Mouse (Mus musculus) kidney, postnatal 0 days (tissue): ENCODE measurements around the gene Chrm3. TPM values are rescaled to one million over a fixed set of nuclear protein-coding genes. Genes with fewer than 3 reads are reported as not detected.

Source experiments
- ATAC-seq: fragments of 200-750 bp; cut with Nextera tagmentation; replicated peaks from 2 replicates; pipeline ENCODE4 v1.8.0; 2017; ENCODE audit warnings: low read depth, moderate number of reproducible peaks, moderate TSS enrichment, moderate library complexity; ENCODE audit not compliant: low FRiP score
- DNase-seq: peaks from one replicate; pipeline ENCODE4 v3.0.0-alpha.2; 2016; ENCODE audit warnings: low spot score
- H3K27ac ChIP-seq: fragments of 300-500 bp; sonication (generic); 2 replicates; pipeline ENCODE4 v1.5.1; 2014; ENCODE audit warnings: mild to moderate bottlenecking
- H3K27me3 ChIP-seq: fragments of 300-500 bp; sonication (generic); 2 replicates; pipeline ENCODE4 v1.6.1; 2014; ENCODE audit warnings: low read length, mixed read lengths; ENCODE audit not compliant: insufficient read depth
- H3K36me3 ChIP-seq: fragments of 300-500 bp; sonication (generic); 2 replicates; pipeline ENCODE4 v1.6.1; 2014; ENCODE audit warnings: low read length, mixed read lengths; ENCODE audit not compliant: insufficient read depth
- H3K4me1 ChIP-seq: fragments of 300-500 bp; sonication (generic); replicated peaks from 2 replicates; pipeline ENCODE4 v1.6.1; 2014; ENCODE audit warnings: antibody characterized with exemption, low read length, mixed read lengths; ENCODE audit not compliant: insufficient read depth
- H3K4me2 ChIP-seq: fragments of 300-500 bp; sonication (generic); 2 replicates; pipeline ENCODE4 v1.6.1; 2014; ENCODE audit warnings: mild to moderate bottlenecking, low read length, moderate library complexity, mixed read lengths
- H3K4me3 ChIP-seq: fragments of 300-500 bp; sonication (generic); replicated peaks from 2 replicates; pipeline ENCODE4 v1.5.1; 2014; ENCODE audit warnings: low read depth, low read length
- H3K9ac ChIP-seq: fragments of 300-500 bp; sonication (generic); 2 replicates; pipeline ENCODE4 v1.6.1; 2014; ENCODE audit warnings: low read depth, low read length
- H3K9me3 ChIP-seq: fragments of 300-500 bp; sonication (generic); replicated peaks from 2 replicates; pipeline ENCODE4 v1.6.1; 2016; ENCODE audit warnings: low read length, inconsistent platforms, mixed read lengths
- CTCF ChIP-seq: IDR thresholded peaks from 2 replicates; pipeline ENCODE4 v1.5.1; 2016; ENCODE audit warnings: antibody characterized with exemption, low read depth, mild to moderate bottlenecking, moderate library complexity
- WGBS: fragments of 180-500 bp; shearing (Covaris S2); extraction: QIAGEN DNeasy Blood & Tissue Kit; methylation state at CpG from one replicate; pipeline ENCODE4 v1.1.7; 2014; 5-methylcytosine and 5-hydroxymethylcytosine counted together
- polyA plus RNA-seq: library from polyadenylated mRNA; unstranded; fragments of >200 nt; fragmentation: Nextera tagmentation; extraction: Ambion mirVana; gene quantifications from 2 replicates; pipeline ENCODE4 v1.2.1, GENCODE M21; 2015

Chrm3 gene
- polyA plus RNA-seq, 1 experiment from 2014 or later: 0.75 TPM

- H3K4me1 ChIP-seq: no peaks in the 10 kb centered on the region; the same call in 1 of the 2 replicates
- DNase-seq (no peak), ATAC-seq (no peak)
- no peak overlapping the region for H3K9ac ChIP-seq
- 40% methylated on average over 2 of the region's 2 CpGs for WGBS
- no peaks in the 10 kb centered on the region for H3K9me3 ChIP-seq
- H3K4me2 ChIP-seq: no peak overlapping the region
- no peak overlapping the region for H3K27ac ChIP-seq
- no peak for TF ChIP-seq CTCF
- H3K4me3 ChIP-seq: no peak overlapping the region
- H3K36me3 ChIP-seq: no peaks in the 10 kb centered on the region
- peaks cover 13% of the 10 kb centered on the region for H3K27me3 ChIP-seq
These were observed 5.6 kb downstream of the Chrm3 start for GRCm38 (mm10) chr13:10354885-10355575.

GRCm38 (mm10) chr13:10352141-10352540 is 8.5 kb downstream of the Chrm3 start:
- H3K4me1 ChIP-seq: no peaks in the 10 kb centered on the region
- no peaks in the 10 kb centered on the region for H3K27me3 ChIP-seq
- TF ChIP-seq CTCF: no peak
- no peak overlapping the region for H3K4me3 ChIP-seq
- DNase-seq (no peak), ATAC-seq (no peak)
- no peak overlapping the region for H3K4me2 ChIP-seq
- H3K36me3 ChIP-seq: no peaks in the 10 kb centered on the region
- WGBS: 81% methylated on average over 1 of the region's 1 CpGs
- no peaks in the 10 kb centered on the region for H3K9me3 ChIP-seq
- H3K9ac ChIP-seq: no peak overlapping the region
- no peak overlapping the region for H3K27ac ChIP-seq

GRCm38 (mm10) chr13:10344362-10344761 is 16.3 kb downstream of the Chrm3 start:
- ATAC-seq (no peak), DNase-seq (no peak)
- Histone ChIP-seq H3K36me3 (no peaks in the 10 kb centered on the region), H3K4me2 (no peak overlapping the region), H3K27me3 (no peaks in the 10 kb centered on the region), H3K4me3 (no peak overlapping the region), H3K4me1 (no peaks in the 10 kb centered on the region), H3K9me3 (no peaks in the 10 kb centered on the region), H3K9ac (no peak overlapping the region), H3K27ac (no peak overlapping the region)
- TF ChIP-seq CTCF: 0 out of 2 replicates have a peak, but pooled peaks have one; percentile 19
- WGBS: 75% methylated on average over 5 of the region's 5 CpGs

- Histone ChIP-seq H3K36me3 (no peaks in the 10 kb centered on the region), H3K4me3 (no peak overlapping the region), H3K27me3 (no peaks in the 10 kb centered on the region), H3K4me1 (no peaks in the 10 kb centered on the region), H3K27ac (no peak overlapping the region), H3K9me3 (no peaks in the 10 kb centered on the region), H3K4me2 (no peak overlapping the region), H3K9ac (no peak overlapping the region)
- no peak for ATAC-seq
- DNase-seq: no peak
- TF ChIP-seq CTCF: no peak
These were observed 25.1 kb downstream of the Chrm3 start for GRCm38 (mm10) chr13:10335558-10335957.

GRCm38 (mm10) chr13:10332762-10333161 is 27.9 kb downstream of the Chrm3 start:
- H3K36me3 ChIP-seq: no peaks in the 10 kb centered on the region
- no peaks in the 10 kb centered on the region for H3K9me3 ChIP-seq
- 65% methylated on average over 4 of the region's 4 CpGs for WGBS
- H3K9ac ChIP-seq: no peak overlapping the region
- H3K4me1 ChIP-seq: no peaks in the 10 kb centered on the region
- no peak for TF ChIP-seq CTCF
- H3K27me3 ChIP-seq: no peaks in the 10 kb centered on the region
- no peak for DNase-seq
- ATAC-seq: no peak
- no peak overlapping the region for H3K4me3 ChIP-seq
- H3K4me2 ChIP-seq: no peak overlapping the region
- H3K27ac ChIP-seq: no peak overlapping the region

GRCm38 (mm10) chr13:10309811-10310210 is 50.8 kb downstream of the Chrm3 start:
- H3K4me1 ChIP-seq: no peaks in the 10 kb centered on the region
- no peak for ATAC-seq
- no peak for DNase-seq
- no peak for TF ChIP-seq CTCF
- no peaks in the 10 kb centered on the region for H3K36me3 ChIP-seq
- no peak overlapping the region for H3K27ac ChIP-seq
- no peaks in the 10 kb centered on the region for H3K9me3 ChIP-seq
- no peaks in the 10 kb centered on the region for H3K27me3 ChIP-seq
- H3K9ac ChIP-seq: no peak overlapping the region
- H3K4me3 ChIP-seq: no peak overlapping the region
- no peak overlapping the region for H3K4me2 ChIP-seq

- no peak for ATAC-seq
- H3K9me3 ChIP-seq: no peaks in the 10 kb centered on the region
- H3K9ac ChIP-seq: no peak overlapping the region
- no peak for DNase-seq
- no peak for TF ChIP-seq CTCF
- no peaks in the 10 kb centered on the region for H3K27me3 ChIP-seq
- H3K4me3 ChIP-seq: no peak overlapping the region
- WGBS: 77% methylated on average over 2 of the region's 2 CpGs
- no peak overlapping the region for H3K27ac ChIP-seq
- H3K36me3 ChIP-seq: no peaks in the 10 kb centered on the region
- no peak overlapping the region for H3K4me2 ChIP-seq
- H3K4me1 ChIP-seq: no peaks in the 10 kb centered on the region
These were observed 65.5 kb downstream of the Chrm3 start for GRCm38 (mm10) chr13:10295160-10295559.
